Mouse (Mus musculus) neural tube, embryonic 13.5 days (tissue): Measurements from ENCODE around the gene Wdsub1. TPM values are rescaled to one million over a fixed set of nuclear protein-coding genes. Genes with fewer than 3 reads are reported as not detected.

ENCODE experiments used
- ATAC-seq: fragments of 200-750 bp; cut with Nextera tagmentation; 2 replicates; pipeline ENCODE4 v1.8.0; 2017; ENCODE audit warnings: low read depth, mild to moderate bottlenecking, moderate TSS enrichment, moderate library complexity
- H3K27ac ChIP-seq: fragments of 300-500 bp; sonication (generic); replicated peaks from 2 replicates; pipeline ENCODE4 v1.5.1; 2015; ENCODE audit warnings: moderate library complexity, mild to moderate bottlenecking, inconsistent platforms
- H3K27me3 ChIP-seq: fragments of 300-500 bp; sonication (generic); 2 replicates; pipeline ENCODE4 v1.6.1; 2015; ENCODE audit warnings: mild to moderate bottlenecking, inconsistent platforms
- H3K36me3 ChIP-seq: fragments of 300-500 bp; sonication (generic); 2 replicates; pipeline ENCODE4 v1.6.1; 2015; ENCODE audit warnings: mild to moderate bottlenecking, inconsistent platforms
- H3K4me1 ChIP-seq: fragments of 300-500 bp; sonication (generic); replicated peaks from 2 replicates; pipeline ENCODE4 v1.6.1; 2015; ENCODE audit warnings: inconsistent platforms
- H3K4me2 ChIP-seq: fragments of 300-500 bp; sonication (generic); 2 replicates; pipeline ENCODE4 v1.6.1; 2015; ENCODE audit warnings: inconsistent platforms, mild to moderate bottlenecking, moderate library complexity
- H3K4me3 ChIP-seq: fragments of 300-500 bp; sonication (generic); 2 replicates; pipeline ENCODE4 v1.5.1; 2015; ENCODE audit warnings: mild to moderate bottlenecking, inconsistent platforms
- H3K9ac ChIP-seq: fragments of 300-500 bp; sonication (generic); 2 replicates; pipeline ENCODE4 v1.6.1; 2015; ENCODE audit warnings: moderate library complexity, mild to moderate bottlenecking, inconsistent platforms
- H3K9me3 ChIP-seq: fragments of 300-500 bp; sonication (generic); 2 replicates; pipeline ENCODE4 v1.6.1; 2016; ENCODE audit warnings: inconsistent platforms
- WGBS: fragments of 180-500 bp; shearing (Covaris S2); methylation state at CpG from one replicate; pipeline ENCODE4 v1.1.7; 2015; 5-methylcytosine and 5-hydroxymethylcytosine counted together
- polyA plus RNA-seq: library from polyadenylated mRNA; unstranded; fragments of >200 nt; fragmentation: Nextera tagmentation; extraction: Ambion mirVana; gene quantifications from 2 replicates; pipeline ENCODE4 v1.2.1, GENCODE M21; 2015

Gene Wdsub1
- polyA plus RNA-seq, 1 experiment from 2014 or later: 15.4 TPM

DNA sequence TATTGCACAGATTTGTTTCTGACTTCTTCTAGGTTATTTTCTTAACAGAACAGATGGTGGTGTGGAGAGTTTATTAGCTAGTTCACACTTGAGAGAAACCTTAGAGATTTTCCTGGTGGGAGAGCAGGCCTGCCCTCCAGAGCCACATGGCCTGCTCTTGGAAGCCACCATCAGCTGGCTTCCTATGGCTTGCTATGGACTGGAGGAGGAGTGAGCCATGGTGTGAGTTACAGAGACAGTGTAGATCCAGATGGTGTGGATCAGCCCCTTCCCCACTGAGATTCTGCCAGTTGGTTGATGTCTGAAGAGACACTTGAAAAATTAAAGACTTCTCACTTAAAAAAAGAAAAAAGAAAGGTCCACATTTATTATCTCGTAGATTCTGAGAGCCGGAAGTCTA, 61.3 kb downstream of the Wdsub1 start:
- H3K4me3 ChIP-seq: no peak overlapping the region
- no peaks in the 10 kb centered on the region for H3K27me3 ChIP-seq
- no peaks in the 10 kb centered on the region for H3K36me3 ChIP-seq
- H3K27ac ChIP-seq: no peak overlapping the region
- H3K4me2 ChIP-seq: no peak overlapping the region
- H3K9ac ChIP-seq: no peak overlapping the region
- H3K4me1 ChIP-seq: peaks cover 5% of the 10 kb centered on the region; the same call in 1 of the 2 replicates
- no peak for ATAC-seq
- WGBS: 85% methylated on average over 2 of the region's 2 CpGs
- no peaks in the 10 kb centered on the region for H3K9me3 ChIP-seq

DNA sequence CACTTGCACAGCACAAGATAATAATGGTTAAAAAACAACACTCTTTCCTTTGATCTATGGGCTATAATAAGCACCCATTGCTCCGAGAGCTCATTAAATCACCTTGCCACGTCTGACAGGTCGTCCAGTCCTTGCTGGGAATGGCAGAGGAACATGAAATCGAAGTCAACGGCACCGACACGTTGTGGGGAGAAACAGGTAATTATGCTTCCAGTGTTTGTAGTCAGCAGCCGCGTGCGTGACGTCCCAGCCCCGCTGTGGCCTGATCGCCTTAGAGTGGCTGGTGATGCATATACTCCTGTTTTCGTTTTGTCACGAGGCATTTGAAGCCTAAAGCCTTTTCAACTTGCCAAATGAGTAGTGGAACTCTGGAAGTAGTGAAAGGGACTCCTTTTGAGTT, 62.3 kb downstream of the Wdsub1 start:
- H3K9me3 ChIP-seq: no peaks in the 10 kb centered on the region
- H3K4me3 ChIP-seq: no peak overlapping the region
- H3K27me3 ChIP-seq: no peaks in the 10 kb centered on the region
- H3K4me1 ChIP-seq: peaks cover 5% of the 10 kb centered on the region; the same call in 1 of the 2 replicates
- 68% methylated on average over 15 of the region's 15 CpGs for WGBS
- no peak overlapping the region for H3K9ac ChIP-seq
- ATAC-seq: no peak
- H3K36me3 ChIP-seq: no peaks in the 10 kb centered on the region
- no peak overlapping the region for H3K4me2 ChIP-seq
- 0 out of 2 replicates have a peak overlapping the region, but pooled peaks have one; percentile 65 for H3K27ac ChIP-seq

DNA sequence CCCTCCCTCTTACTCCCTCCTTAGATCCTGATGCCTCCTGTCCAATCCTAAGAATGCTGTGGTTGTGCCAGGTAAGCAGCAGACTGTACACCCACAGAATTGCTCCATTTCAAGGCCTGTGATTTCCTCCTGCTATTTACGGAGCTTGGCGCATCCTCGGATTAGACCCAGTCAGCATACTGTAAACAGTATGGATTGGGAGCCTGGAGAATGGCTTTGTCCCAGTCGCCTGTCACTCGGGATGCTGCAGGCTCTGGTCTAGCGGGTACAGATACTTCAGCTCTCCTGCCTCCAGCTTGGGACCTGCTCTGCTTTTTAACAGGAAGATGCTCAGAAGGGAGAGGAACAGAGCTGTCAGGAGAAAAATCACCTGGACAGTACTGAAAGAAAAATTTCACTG, 63.0 kb downstream of the Wdsub1 start:
- H3K27ac ChIP-seq: peak overlapping the region; percentile 65
- peaks cover 5% of the 10 kb centered on the region; the same call in 1 of the 2 replicates for H3K4me1 ChIP-seq
- H3K4me2 ChIP-seq: no peak overlapping the region
- no peaks in the 10 kb centered on the region for H3K27me3 ChIP-seq
- H3K36me3 ChIP-seq: no peaks in the 10 kb centered on the region
- no peaks in the 10 kb centered on the region for H3K9me3 ChIP-seq
- no peak overlapping the region for H3K9ac ChIP-seq
- no peak overlapping the region for H3K4me3 ChIP-seq
- no peak for ATAC-seq
- WGBS: 73% methylated on average over 6 of the region's 6 CpGs

DNA sequence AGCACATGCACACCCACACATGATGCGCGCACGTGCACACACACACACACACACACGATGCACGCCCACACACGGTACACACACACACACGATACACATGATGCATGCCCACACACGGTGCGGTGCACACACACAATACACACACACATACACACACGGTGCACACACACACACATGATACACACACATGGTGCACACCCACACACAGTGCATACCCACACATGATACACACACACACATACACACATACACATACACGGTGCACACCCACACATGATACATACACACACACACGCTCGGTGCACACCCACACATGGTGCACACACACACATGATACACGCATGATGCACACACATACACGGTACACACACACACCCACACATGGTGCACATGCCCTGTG, 63.7 kb downstream of the Wdsub1 start:
- Histone ChIP-seq H3K36me3 (no peaks in the 10 kb centered on the region), H3K9me3 (no peaks in the 10 kb centered on the region), H3K27ac (no peak overlapping the region), H3K4me2 (no peak overlapping the region), H3K9ac (no peak overlapping the region), H3K4me3 (no peak overlapping the region), H3K4me1 (peaks cover 5% of the 10 kb centered on the region; the same call in 1 of the 2 replicates), H3K27me3 (no peaks in the 10 kb centered on the region)
- 0 out of 2 replicates have a peak, but pooled peaks have one; percentile 22 for ATAC-seq
- 96% methylated on average over 15 of the region's 15 CpGs for WGBS

DNA sequence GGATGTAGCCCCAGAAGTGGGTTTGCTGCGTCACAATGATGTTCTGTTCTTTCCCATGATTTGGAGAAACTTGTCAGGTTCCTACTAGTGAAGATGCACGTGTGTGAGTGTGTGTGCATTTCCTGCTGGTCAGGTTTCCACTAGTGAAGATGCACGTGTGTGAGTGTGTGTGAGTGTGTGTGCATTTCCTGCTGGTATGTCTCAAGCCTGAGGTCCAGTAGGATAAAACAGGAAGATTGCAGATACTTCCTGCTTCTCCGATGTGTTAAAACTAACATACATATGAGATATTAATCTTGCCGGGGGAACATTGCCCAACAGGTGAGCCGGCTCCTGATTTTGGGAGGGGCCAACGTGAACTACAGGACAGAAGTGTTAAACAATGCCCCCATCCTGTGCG, 67.4 kb downstream of the Wdsub1 start:
- Histone ChIP-seq H3K9me3 (no peaks in the 10 kb centered on the region), H3K4me1 (peaks cover 17% of the 10 kb centered on the region), H3K36me3 (no peaks in the 10 kb centered on the region), H3K27me3 (no peaks in the 10 kb centered on the region), H3K27ac (no peak overlapping the region), H3K9ac (no peak overlapping the region), H3K4me2 (no peak overlapping the region), H3K4me3 (no peak overlapping the region)
- WGBS: 92% methylated on average over 8 of the region's 8 CpGs
- ATAC-seq: no peak

DNA sequence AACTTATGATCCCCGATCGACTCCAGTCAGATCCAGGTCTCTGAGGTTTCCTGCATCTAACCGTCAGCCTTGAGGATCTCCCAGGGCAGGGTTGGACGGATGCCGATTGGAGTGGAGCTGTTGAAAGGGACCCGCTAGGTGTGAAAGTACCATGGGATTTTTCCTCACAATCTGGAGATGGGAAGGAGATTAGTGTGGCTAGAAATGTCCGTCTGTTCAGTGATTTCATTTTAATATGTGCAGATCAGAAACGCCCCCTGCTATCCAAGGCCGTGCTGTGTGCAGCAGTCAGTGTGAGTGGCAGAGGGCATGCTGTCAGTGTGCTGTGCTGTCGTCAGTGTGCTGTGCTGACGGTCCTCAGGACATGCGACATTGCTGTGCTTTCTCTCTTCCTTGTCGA, 68.9 kb downstream of the Wdsub1 start:
- no peak overlapping the region for H3K9ac ChIP-seq
- H3K4me3 ChIP-seq: no peak overlapping the region
- H3K27ac ChIP-seq: no peak overlapping the region
- no peak overlapping the region for H3K4me2 ChIP-seq
- H3K27me3 ChIP-seq: no peaks in the 10 kb centered on the region
- H3K4me1 ChIP-seq: peaks cover 12% of the 10 kb centered on the region
- no peaks in the 10 kb centered on the region for H3K9me3 ChIP-seq
- ATAC-seq: no peak
- WGBS: 87% methylated on average over 13 of the region's 13 CpGs
- no peaks in the 10 kb centered on the region for H3K36me3 ChIP-seq

DNA sequence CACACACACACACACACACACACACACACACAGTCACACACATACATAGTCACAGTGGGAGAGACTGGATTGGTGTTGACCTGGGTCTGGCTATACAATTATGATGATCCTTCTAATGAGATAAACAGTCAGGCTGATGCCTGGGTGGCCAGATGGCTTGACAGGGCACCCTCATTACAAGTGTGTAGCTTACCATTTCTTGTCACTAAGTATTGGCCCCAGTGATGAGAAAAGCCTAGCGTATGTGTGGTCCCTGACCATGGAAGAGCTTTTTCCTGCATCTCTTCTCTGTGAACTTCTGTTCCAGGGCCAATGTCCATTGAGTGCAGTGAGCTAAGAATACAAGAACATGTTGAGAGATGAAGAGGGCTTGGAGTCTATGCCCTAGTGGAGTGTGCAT, 69.8 kb downstream of the Wdsub1 start:
- no peak overlapping the region for H3K9ac ChIP-seq
- no peak overlapping the region for H3K4me2 ChIP-seq
- WGBS: 91% methylated on average over 1 of the region's 1 CpGs
- H3K4me3 ChIP-seq: no peak overlapping the region
- H3K36me3 ChIP-seq: 0 out of 2 replicates have a peak, but pooled peaks cover 3% of the 10 kb centered on the region
- H3K27me3 ChIP-seq: no peaks in the 10 kb centered on the region
- peaks cover 12% of the 10 kb centered on the region for H3K4me1 ChIP-seq
- ATAC-seq: no peak
- H3K9me3 ChIP-seq: no peaks in the 10 kb centered on the region
- H3K27ac ChIP-seq: no peak overlapping the region

DNA sequence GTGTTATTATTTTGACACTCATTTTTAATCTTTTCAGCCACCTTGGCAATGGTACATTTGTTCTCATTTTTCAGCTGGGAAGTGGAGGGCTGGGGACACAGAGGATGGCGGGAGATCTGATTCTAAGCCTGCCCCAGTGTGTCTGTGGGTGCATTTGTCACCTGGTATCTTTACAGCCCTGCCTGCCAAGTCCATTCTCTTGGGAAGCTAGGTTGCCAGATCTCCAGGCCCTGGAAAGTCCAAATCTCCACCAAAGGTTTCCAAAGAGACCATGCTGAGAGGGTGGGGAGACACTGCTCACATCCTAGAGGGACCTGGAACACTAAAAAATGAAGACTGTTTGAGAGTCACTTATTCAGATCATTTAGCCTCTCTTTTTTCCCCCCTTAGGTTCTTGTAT, 71.1 kb downstream of the Wdsub1 start:
- WGBS: 73% methylated on average over 1 of the region's 1 CpGs

DNA sequence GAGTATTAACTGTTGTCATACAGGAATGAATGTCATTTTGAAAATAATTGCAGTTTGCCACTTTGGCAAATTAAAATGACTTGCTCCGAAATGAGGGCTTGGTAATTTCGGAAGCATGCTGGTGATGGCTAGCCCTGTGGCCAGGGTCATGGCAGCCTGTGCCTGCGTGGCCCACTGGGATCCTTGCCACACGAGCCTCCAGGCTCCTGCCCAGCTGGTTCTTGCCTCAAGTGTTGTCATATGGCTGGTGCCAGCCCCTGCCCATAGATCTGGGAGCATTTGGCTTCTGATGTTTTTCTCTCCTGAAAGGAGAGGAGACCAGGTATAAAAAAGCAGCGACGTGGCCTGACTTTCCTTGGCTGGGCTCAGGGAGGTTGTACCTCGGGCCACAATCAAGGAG, 72.4 kb downstream of the Wdsub1 start:
- 0 out of 2 replicates have a peak overlapping the region, but pooled peaks have one; percentile 19 for H3K27ac ChIP-seq
- no peaks in the 10 kb centered on the region for H3K27me3 ChIP-seq
- H3K4me3 ChIP-seq: no peak overlapping the region
- no peak overlapping the region for H3K4me2 ChIP-seq
- H3K9me3 ChIP-seq: no peaks in the 10 kb centered on the region
- H3K4me1 ChIP-seq: peaks cover 12% of the 10 kb centered on the region
- ATAC-seq: no peak
- no peak overlapping the region for H3K9ac ChIP-seq
- peaks cover 7% of the 10 kb centered on the region; the same call in 1 of the 2 replicates for H3K36me3 ChIP-seq
- 75% methylated on average over 7 of the region's 7 CpGs for WGBS

More for the DNA sequence above, 71.1 kb downstream of the Wdsub1 start:
- H3K4me2 ChIP-seq: no peak overlapping the region
- peaks cover 7% of the 10 kb centered on the region; the same call in 1 of the 2 replicates for H3K36me3 ChIP-seq
- no peaks in the 10 kb centered on the region for H3K27me3 ChIP-seq
- ATAC-seq: no peak
- H3K4me3 ChIP-seq: no peak overlapping the region
- no peak overlapping the region for H3K27ac ChIP-seq
- H3K4me1 ChIP-seq: peaks cover 12% of the 10 kb centered on the region
- H3K9me3 ChIP-seq: no peaks in the 10 kb centered on the region
- H3K9ac ChIP-seq: no peak overlapping the region

DNA sequence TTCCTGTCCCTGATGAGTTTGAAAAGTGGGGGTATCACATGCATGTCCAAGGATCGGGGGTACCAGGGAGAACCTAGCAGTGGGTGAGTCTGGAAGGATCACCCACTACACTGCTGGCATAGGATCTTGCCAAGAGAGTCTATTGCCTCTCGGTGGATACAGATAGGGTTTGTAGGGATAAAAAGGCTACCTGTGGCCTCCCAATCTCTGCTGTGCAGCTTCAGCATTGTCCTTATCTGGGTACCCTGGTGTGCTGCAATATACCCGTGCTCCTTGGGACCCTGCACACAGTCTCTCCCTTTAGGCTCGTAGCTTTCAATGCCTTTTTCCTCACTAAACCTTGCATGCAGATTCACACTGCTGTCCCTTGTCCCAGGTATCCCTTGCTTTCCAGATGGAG, 73.8 kb downstream of the Wdsub1 start:
- Histone ChIP-seq H3K4me2 (no peak overlapping the region), H3K36me3 (peaks cover 7% of the 10 kb centered on the region; the same call in 1 of the 2 replicates), H3K4me3 (no peak overlapping the region), H3K27ac (no peak overlapping the region), H3K4me1 (peaks cover 12% of the 10 kb centered on the region), H3K9ac (no peak overlapping the region), H3K9me3 (no peaks in the 10 kb centered on the region), H3K27me3 (no peaks in the 10 kb centered on the region)
- no peak for ATAC-seq
- WGBS: 94% methylated on average over 4 of the region's 4 CpGs

DNA sequence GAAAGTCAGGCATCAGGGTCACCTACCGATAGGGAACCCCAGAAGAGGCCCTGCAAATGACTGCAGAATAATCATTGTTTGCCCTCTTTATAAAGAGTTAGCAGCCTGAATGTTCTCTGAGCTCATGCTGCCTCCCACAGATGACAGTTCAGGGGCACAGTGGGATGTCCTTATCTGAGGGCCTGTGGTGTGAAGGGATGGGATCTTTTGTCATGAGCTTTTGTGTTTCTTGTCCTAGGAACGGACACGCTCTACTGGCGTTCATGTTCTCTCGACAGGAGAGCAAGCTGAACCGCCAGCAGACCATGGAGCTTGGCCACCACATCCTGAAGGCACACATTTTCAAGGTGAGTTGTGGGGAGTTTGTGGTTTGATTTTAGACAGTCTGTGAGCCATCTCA, 76.4 kb downstream of the Wdsub1 start:
- H3K27ac ChIP-seq: no peak overlapping the region
- H3K36me3 ChIP-seq: peaks cover 7% of the 10 kb centered on the region; the same call in 1 of the 2 replicates
- H3K27me3 ChIP-seq: no peaks in the 10 kb centered on the region
- no peaks in the 10 kb centered on the region for H3K9me3 ChIP-seq
- H3K9ac ChIP-seq: no peak overlapping the region
- ATAC-seq: no peak
- H3K4me2 ChIP-seq: no peak overlapping the region
- H3K4me1 ChIP-seq: peaks cover 8% of the 10 kb centered on the region
- 45% methylated on average over 6 of the region's 6 CpGs for WGBS
- no peak overlapping the region for H3K4me3 ChIP-seq

DNA sequence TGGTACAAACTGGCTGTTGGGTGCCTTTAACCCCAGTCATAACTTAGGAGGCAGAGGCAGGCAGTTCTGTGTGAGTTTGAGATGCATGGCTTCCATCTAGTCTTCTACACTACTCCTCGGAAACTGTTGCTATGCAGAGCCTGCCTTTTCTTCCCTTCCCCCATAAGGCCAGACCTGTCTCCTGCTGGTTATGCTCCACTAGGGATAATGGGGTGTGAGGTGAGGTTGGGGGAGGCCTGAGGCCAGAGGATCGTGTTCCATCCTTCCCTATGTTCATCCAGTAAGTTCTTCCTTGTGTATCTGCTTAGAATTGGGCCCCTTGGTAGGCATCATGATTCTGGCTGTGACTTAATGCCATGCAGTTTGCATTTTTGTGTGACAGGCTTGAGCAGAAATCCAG, 76.8 kb downstream of the Wdsub1 start:
- 39% methylated on average over 2 of the region's 2 CpGs for WGBS
- Histone ChIP-seq H3K9ac (no peak overlapping the region), H3K27me3 (no peaks in the 10 kb centered on the region), H3K4me3 (no peak overlapping the region), H3K27ac (no peak overlapping the region), H3K9me3 (no peaks in the 10 kb centered on the region), H3K4me2 (no peak overlapping the region), H3K4me1 (peaks cover 4% of the 10 kb centered on the region), H3K36me3 (peaks cover 9% of the 10 kb centered on the region)
- ATAC-seq: no peak

DNA sequence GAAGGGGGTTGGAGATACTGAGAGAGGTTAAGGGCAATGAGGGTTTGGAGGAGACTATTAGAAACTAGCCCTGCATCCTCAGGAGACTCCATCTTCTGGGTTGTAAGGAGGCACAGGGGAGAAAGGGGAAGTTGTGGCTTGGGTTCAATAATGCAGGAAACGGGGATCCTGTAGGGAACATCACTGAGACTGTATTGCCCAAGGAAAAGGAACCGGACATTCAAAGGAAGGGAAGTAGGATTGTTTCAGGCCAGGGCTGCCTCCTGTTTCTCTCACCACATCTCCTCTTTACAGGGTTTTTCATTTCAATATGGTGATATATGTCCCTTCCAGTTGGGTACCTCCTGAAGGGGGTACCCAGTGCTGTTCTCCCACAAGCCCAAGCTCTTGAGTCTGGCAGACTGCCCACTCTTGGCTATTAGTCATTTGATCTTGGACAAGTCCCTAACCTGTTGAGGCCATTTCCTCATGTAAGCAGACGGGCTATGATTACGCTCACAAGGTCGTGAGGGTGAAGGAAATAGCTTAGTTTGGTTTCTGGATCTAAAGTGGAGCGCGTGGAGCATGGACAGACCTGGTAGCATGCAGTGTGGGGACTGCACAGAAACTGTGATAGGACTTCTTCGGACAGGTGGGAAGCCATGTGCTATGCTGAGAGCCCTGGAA, 79.5 kb downstream of the Wdsub1 start:
- no peak for ATAC-seq
- no peak overlapping the region for H3K4me3 ChIP-seq
- WGBS: 87% methylated on average over 8 of the region's 8 CpGs

More for the DNA sequence above, 79.5 kb downstream of the Wdsub1 start:
- Histone ChIP-seq H3K9ac (no peak overlapping the region), H3K27ac (no peak overlapping the region), H3K27me3 (no peaks in the 10 kb centered on the region), H3K4me2 (no peak overlapping the region), H3K36me3 (peaks cover 18% of the 10 kb centered on the region), H3K9me3 (no peaks in the 10 kb centered on the region), H3K4me1 (no peaks in the 10 kb centered on the region)
